11 mouse cellular contexts compared by ENCODE assay signal in the genomic region with DNA sequence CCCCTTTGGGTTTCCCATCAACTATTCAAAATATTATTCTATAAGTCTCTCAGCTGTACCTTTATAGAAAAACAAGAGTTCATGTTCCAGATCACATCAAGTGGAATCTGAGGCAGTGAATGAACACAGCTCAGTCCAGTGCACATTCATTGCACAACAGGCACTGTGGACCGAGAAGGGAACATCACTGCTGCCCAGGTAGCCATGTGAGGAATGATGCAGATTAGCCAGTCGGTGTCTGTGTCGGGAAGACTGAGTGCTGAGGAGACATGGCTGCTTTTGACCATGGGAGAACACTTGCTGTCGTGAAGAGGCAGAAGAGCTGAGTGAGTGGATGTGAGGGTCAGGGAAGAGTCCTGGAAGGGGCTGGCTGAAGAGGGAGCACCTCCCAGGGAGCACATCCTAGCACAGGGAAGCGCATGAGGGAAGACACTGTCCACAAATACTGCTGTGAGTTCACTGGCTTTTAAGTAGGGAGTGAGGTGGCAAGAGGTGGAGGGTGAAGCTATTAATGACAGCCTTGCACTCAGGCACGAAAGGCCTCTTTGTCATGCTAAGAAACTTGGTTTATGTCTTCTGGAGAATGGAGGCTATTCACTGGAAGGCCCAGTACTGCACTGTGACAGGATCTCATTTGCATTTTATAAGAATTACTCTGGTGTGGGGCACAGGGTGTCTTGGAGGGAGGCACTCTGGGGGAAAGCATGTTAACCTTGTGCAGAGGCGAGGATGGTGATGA. TPM values are rescaled to one million over a fixed set of nuclear protein-coding genes. Genes with fewer than 3 reads are reported as not detected.
DNase-seq lines count a peak whose midpoint lies in the region; ATAC-seq and TF ChIP-seq lines count a peak whose summit lies in the region.
"Had no signal": no experiment of that assay in that cellular context is flagged by ENCODE, and none has a peak within 500 bp of the region (broad histone marks: within the 10 kb centered on the region; RNA-seq: fewer than 3 reads in every experiment).

No protein-coding gene starts in this region.

- H3K9me3 ChIP-seq in forebrain, embryonic 10.5 days = no peaks in the 10 kb centered on the region
- no peaks in the 10 kb centered on the region for H3K9me3 ChIP-seq in hindbrain, embryonic 11.5 days (ENCODE audit: control insufficient read depth, low read length)
- no peaks in the 10 kb centered on the region for H3K9me3 ChIP-seq in neural tube, embryonic 12.5 days

- H3K9ac ChIP-seq in hindbrain, embryonic 11.5 days (ENCODE audit: low read depth, low read length) = no peak overlapping the region
- no peak overlapping the region for H3K9ac ChIP-seq in neural tube, embryonic 12.5 days
- H3K9ac ChIP-seq: liver, postnatal 0 days had no signal

- no peak for TF ChIP-seq POLR2A in thymus, adult 2 months (IDR thresholded peaks at IDR 0.05; ENCODE audit: control insufficient read depth, extremely low read depth, insufficient read depth, low read length, poor library complexity)

- peak; percentile 84 for ATAC-seq in hindbrain, embryonic 11.5 days (ENCODE audit: low FRiP score)
- peak; percentile 73 for ATAC-seq in neural tube, embryonic 12.5 days (ENCODE audit: low FRiP score, low read depth)
- ATAC-seq: liver, postnatal 0 days had no signal

- 70% methylated on average over 7 of the region's 7 CpGs for WGBS in forebrain, embryonic 10.5 days
- 42% methylated on average over 7 of the region's 7 CpGs for WGBS in hindbrain, embryonic 11.5 days
- 33% methylated on average over 7 of the region's 7 CpGs for WGBS in neural tube, embryonic 12.5 days
- 90% methylated on average over 7 of the region's 7 CpGs for WGBS in thymus, adult 2 months

- H3K4me1 ChIP-seq in forebrain, embryonic 10.5 days = peaks cover 57% of the 10 kb centered on the region
- H3K4me1 ChIP-seq in hindbrain, embryonic 11.5 days (replicated peaks; ENCODE audit: control insufficient read depth, insufficient read depth, low read length) = peaks cover 5% of the 10 kb centered on the region; the same call in 1 of the 2 replicates
- peaks cover 40% of the 10 kb centered on the region for H3K4me1 ChIP-seq in neural tube, embryonic 12.5 days
- H3K4me1 ChIP-seq in thymus, adult 2 months (replicated peaks; ENCODE audit: control insufficient read depth, insufficient read depth, low read length) = no peaks in the 10 kb centered on the region

- H3K36me3 ChIP-seq in forebrain, embryonic 10.5 days (replicated peaks) = no peaks in the 10 kb centered on the region
- H3K36me3 ChIP-seq in hindbrain, embryonic 11.5 days (ENCODE audit: control insufficient read depth, insufficient read depth, low read length) = no peaks in the 10 kb centered on the region
- H3K36me3 ChIP-seq in neural tube, embryonic 12.5 days = no peaks in the 10 kb centered on the region
- no peaks in the 10 kb centered on the region for H3K36me3 ChIP-seq in thymus, adult 2 months (ENCODE audit: control insufficient read depth, insufficient read depth, low read length)

- no peak for DNase-seq in left cerebral cortex, adult 2 months (ENCODE audit: extremely low spot score in 1 of 2, low spot score in 2 of 2)
- DNase-seq in left cerebral cortex, adult 9 months (ENCODE audit: low spot score in 2 of 2) = no peak
- no peak for DNase-seq in forebrain, embryonic 10.5 days (ENCODE audit: extremely low spot score, low spot score)
- DNase-seq in hindbrain, embryonic 11.5 days (ENCODE audit: low spot score) = peak; percentile 35
- DNase-seq in thymus, adult 2 months = no peak
- DNase-seq in retina, postnatal 1 day = no peak
- DNase-seq: gastrocnemius, postnatal 25 days; liver, postnatal 0 days; thymus, postnatal 25 days had no signal

- H3K4me2 ChIP-seq in hindbrain, embryonic 11.5 days (replicated peaks; ENCODE audit: low read depth, low read length) = no peak overlapping the region
- no peak overlapping the region for H3K4me2 ChIP-seq in neural tube, embryonic 12.5 days (replicated peaks)

- no peak for TF ChIP-seq CTCF in left cerebral cortex, adult 2 months (IDR thresholded peaks at IDR 0.05)
- TF ChIP-seq CTCF in thymus, adult 2 months (IDR thresholded peaks at IDR 0.05; ENCODE audit: borderline replicate concordance, control insufficient read depth, extremely low read depth, insufficient read depth, low read length, poor library complexity) = no peak

- H3K4me3 ChIP-seq in left cerebral cortex, adult 2 months = no peak overlapping the region
- no peak overlapping the region for H3K4me3 ChIP-seq in forebrain, embryonic 10.5 days
- H3K4me3 ChIP-seq in hindbrain, embryonic 11.5 days (ENCODE audit: low read depth, low read length) = no peak overlapping the region
- H3K4me3 ChIP-seq in neural tube, embryonic 12.5 days = no peak overlapping the region
- no peak overlapping the region for H3K4me3 ChIP-seq in thymus, adult 2 months (ENCODE audit: control insufficient read depth, insufficient read depth, low read length)
- H3K4me3 ChIP-seq: erythroblast, embryonic 14.5 days had no signal

- peak overlapping the region; percentile 80 for H3K27ac ChIP-seq in left cerebral cortex, adult 2 months
- peak overlapping the region; percentile 81 for H3K27ac ChIP-seq in forebrain, embryonic 10.5 days
- peak overlapping the region; percentile 63 for H3K27ac ChIP-seq in hindbrain, embryonic 11.5 days (ENCODE audit: low read depth, low read length)
- 0 out of 2 replicates have a peak overlapping the region, but pooled peaks have one; percentile 32 for H3K27ac ChIP-seq in neural tube, embryonic 12.5 days
- no peak overlapping the region for H3K27ac ChIP-seq in thymus, adult 2 months (ENCODE audit: control insufficient read depth, insufficient read depth, low read length)

- intact Hi-C loops in left cerebral cortex, adult 2 months (cut with DNase I) = no loop called here

- no peaks in the 10 kb centered on the region for H3K27me3 ChIP-seq in forebrain, embryonic 10.5 days (ENCODE audit: poor library complexity, severe bottlenecking)
- H3K27me3 ChIP-seq in hindbrain, embryonic 11.5 days (ENCODE audit: control insufficient read depth, insufficient read depth, low read length) = no peaks in the 10 kb centered on the region
- no peaks in the 10 kb centered on the region for H3K27me3 ChIP-seq in neural tube, embryonic 12.5 days (replicated peaks)
- H3K27me3 ChIP-seq in thymus, adult 2 months (ENCODE audit: control insufficient read depth, insufficient read depth, low read length) = no peaks in the 10 kb centered on the region

RNA-seq across cellular contexts. Expression of gene Igsf11, which starts 54.8 kb away (rescaled TPM):
- total RNA-seq in left cerebral cortex, adult 2 months (2021) = 10 to 100 TPM; 37.7 to 49.5 TPM
- 2.2 and 2.4 TPM in 2 replicates for polyA plus RNA-seq in forebrain, embryonic 10.5 days (2016; fragmentation: Nextera tagmentation; extraction: Ambion mirVana)
- polyA plus RNA-seq in hindbrain, embryonic 11.5 days (2014; fragmentation: Nextera tagmentation; extraction: Ambion mirVana) = 5.4 TPM in 2 replicates
- polyA plus RNA-seq in neural tube, embryonic 12.5 days (2016; fragmentation: Nextera tagmentation; extraction: Ambion mirVana) = 4.3 and 4.6 TPM in 2 replicates
- polyA plus RNA-seq in thymus, adult 2 months (2012; rRNA removed) = 0.09 and 0.13 TPM in 2 replicates
- polyA plus RNA-seq: erythroblast, embryonic 14.5 days had no signal
